Mouse (Mus musculus) fibroblast of lung, adult 2 months (primary cell): ENCODE results near the gene Irak3.
"Not testable (repeated sequence)": the region's sequence is repeated elsewhere in the genome, so short reads cannot be mapped to it uniquely, and the experiment has no call there.

Experiments used
- DNase-seq: peaks from one replicate; pipeline ENCODE4 v3.0.0-alpha.2; 2011; ENCODE audit warnings: low read depth

Irak3 gene

DNA sequence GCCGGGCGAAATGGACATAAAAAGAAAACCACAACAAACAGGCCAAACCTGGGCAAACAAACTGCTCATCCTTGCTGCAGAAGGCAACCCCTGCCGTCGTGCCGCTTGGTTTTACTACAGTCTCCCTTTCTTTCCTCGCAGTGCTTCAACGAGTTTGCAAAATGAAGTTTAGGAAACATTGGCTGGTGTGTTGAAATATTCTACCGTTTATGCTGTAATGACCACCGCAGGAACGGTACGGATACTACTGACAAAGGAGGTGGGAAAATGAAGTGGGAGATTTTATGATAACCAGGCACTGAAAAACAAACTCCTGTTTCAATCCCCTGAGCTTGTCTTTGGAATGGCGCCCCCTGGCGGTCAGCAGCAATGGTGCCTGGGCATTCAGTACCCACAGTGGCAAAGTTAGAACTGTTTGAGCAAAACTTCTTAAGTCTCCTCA is at the start of gene Irak3:
Gene Irak3 (minus strand): TSS at position 170 of the 442 bp plus-strand sequence.
- DNase-seq, result peak; percentile 59

DNA sequence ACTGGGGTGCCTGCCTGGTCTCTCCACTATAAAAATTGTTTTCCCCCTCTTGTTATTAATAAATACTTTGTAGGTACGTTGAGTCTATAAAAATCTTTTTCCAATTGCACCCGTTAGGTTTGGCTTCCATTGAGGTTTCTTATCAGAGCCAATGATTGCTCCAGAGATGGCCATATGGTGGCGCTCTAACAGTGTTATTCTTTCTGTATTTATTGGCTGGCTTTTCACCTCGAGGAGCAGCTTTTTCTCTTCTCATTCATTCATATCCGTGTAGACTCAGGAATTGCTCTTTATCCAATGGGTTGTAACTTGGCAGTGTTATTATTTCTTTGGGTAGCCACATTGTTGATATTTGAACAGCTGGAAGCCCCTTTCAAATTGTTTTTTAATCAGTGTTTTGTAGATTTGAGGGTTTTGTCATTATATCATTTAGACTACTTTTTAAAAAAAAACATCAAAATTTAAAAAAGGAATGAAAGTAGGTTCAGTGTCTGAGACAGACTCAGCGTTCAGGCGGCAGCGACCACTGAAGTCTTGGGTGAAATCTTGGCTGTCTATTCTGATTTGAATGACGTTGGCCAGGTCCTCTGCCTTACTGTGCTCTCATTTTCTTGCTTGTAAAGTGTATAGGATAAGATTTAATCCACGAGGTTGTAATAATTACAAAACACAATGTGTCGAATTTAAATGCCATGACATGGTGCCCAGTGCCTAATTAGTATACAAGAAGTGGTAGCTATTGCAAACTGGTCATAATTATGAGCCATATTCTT is 49.2 kb upstream of the Irak3 start:
- DNase-seq, result no peak

DNA sequence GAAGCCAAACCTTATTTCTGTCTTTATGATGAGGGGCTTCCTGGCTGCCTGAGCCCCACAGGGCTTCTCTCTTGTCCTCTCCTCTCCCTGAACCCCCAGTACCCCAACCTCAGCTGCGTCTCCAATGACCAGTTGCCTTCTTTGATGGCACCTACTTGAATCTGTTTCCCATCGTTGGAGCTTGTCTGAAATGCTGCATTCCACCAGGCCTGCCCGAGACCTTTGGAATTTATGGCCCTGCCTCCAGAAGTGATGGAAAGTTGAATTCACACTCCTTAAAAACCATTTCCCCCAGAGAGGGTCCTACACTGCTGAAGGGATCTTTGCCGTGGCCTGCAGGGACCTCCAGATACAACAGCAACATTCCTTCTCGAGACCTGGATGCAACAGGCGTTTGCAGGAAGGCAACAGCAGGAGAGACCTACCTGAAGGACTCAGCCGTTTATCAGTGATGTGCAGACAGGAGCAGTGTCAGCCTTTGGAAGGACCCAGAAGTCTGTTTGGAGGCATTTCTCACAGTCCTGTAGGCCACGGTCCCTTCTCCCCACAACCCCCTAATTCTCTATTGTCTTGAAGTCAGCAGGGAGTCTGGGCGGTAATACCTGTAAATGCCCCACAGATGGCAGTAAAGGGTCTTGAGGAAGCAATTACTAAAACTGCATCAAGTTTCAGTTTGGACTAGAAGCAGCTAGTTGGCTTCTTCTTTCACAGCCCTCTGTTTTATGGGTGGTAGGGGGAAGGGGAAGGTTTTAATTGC is 45.2 kb upstream of the Irak3 start:
- DNase-seq, result no peak

DNA sequence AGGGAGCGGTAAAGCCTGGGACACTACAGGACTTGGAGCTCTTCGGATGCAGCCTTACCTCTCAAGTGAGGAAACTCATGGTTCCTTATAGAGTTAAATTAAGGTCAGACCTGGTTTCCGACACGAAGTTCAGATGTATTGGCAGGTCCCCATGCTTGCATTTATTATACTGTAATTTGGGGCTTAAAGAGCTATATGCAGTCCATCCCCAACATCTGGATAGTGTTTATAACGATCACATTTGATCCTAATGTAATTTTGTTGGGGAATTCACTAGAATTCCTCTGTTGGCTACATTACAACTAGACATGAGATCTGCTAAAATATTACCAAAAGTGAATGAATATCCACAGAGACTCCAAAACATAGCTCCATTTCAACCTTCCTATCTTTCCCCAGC is 43.8 kb upstream of the Irak3 start:
- DNase-seq, result no peak

DNA sequence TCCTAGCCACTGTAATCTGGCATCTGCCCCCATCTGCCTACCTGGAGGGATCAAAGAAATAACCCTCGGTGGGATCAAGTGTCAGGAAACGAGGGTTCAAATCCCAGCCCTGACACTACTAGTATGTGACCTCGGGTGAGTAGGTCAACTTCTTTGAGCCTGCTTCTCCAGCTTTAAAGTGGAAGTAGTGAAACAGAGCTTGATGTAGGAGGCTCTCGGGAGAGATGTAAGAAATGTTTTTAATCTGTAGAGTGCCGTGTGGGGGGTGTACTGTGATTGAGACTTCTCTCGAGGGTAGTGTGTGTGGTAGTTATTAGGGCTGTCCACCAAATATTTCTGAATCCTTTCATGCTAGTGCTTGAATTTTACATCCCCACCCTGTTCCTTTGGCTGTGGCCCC is 40.5 kb upstream of the Irak3 start:
- no peak for DNase-seq

DNA sequence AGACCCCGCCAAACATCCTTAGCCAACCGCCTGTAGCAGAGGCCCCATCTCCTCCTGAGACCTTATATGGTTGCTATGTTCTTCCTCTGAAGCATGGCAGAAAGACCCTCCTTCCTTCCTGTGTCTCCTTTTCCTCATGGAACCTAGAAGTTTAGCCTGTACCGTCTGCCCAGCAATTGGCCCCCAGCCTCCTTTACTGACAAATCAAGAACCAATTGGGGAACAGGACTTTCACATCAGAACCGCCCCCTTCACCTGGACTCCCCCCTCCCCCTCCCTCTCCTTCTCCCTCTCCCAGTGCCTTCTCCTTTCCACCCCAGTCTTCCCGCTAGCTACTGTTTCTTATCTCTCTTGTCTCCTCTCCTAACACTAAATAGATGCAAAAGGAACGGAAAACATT is 37.5 kb upstream of the Irak3 start:
- no peak for DNase-seq

DNA sequence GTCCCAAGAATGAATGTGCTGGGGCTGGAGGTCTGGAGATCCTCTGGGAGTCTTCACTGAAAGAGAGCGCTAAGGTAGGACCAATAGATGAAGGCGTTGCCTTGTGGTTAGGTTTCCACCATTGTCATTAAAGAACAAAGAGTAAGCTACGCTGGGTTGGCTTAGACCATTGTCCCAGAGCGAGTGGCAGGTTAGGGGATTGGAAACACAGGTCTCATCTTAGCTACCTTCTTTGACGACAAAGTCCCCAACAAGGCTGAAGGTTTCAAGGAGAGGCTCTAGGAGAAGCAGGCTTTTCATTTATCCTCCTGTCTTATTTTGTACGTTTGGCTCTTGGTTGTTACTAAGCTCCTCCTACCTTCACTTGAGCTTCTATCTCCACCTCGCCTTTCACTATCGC is 36.3 kb upstream of the Irak3 start:
- DNase-seq, result no peak

DNA sequence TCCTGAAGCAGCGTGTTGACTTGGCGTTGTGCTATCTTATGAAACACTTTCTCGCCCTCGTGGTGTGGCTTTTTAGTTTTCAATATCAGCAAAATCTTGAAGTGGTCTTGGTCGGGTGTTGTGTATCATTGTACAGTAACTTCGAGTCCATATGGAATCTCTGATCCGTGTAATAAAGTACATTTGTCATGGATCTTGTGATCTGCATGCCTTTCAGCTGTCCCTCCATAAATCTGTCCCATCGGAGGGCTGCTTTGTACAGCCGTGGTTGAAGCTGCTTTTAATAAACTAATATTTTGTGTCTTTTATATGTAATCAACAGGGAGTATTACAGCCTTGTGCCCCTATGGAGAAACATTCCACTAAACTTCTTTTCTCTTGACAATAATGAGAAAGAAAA is 34.9 kb upstream of the Irak3 start:
- DNase-seq, result no peak

DNA sequence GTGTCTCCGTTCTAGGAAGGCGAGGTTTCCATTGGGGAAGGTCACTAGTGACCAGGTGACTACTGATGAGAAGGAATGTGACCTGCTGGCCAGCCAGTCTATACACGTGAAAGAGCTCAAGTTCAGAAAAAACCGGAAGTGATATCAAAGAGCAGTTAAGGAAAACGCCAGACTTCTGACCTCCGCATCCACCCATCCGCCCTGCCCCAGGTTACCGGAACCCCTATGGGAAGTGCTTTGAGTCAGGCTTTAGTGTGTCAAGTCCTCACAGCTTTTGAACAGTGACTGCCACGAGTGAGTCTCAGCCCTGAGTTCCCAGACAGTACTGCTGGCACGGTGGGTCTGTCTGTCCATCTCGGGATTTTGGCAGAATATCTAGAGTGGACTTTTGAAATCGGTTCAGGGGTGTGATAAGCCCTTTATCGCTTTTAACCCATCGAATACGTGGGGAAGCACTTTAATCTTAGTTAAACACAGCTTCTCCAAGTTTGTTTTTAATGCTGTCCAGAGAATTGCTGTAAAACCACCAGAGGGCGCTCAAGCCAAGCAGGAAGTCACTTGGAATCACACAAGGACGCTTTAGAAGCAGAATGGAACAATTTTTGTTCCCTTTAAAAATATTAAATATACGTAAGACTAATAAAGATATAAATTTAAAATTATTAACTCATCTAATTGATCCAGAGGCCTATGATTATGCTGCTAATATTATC is 31.9 kb upstream of the Irak3 start:
- DNase-seq, result no peak

DNA sequence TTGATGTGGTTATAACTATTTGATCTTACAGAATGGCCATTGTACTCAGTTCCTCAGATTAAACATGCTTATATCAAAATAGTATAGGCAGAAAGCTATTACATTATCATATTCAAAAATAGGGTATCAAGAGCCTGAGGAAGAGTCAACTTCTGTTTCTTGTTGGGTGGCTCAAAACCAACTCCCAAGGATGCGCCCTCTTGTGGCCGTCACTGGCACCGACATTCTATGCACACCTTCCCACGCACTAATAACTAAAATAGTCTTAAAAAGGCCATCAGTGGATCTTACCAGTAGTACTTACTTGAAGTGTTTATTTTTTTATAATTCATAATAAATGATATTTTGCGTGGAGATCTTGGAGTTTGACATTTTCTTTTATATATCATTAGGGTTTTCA is 29.8 kb upstream of the Irak3 start:
- DNase-seq, result no peak

DNA sequence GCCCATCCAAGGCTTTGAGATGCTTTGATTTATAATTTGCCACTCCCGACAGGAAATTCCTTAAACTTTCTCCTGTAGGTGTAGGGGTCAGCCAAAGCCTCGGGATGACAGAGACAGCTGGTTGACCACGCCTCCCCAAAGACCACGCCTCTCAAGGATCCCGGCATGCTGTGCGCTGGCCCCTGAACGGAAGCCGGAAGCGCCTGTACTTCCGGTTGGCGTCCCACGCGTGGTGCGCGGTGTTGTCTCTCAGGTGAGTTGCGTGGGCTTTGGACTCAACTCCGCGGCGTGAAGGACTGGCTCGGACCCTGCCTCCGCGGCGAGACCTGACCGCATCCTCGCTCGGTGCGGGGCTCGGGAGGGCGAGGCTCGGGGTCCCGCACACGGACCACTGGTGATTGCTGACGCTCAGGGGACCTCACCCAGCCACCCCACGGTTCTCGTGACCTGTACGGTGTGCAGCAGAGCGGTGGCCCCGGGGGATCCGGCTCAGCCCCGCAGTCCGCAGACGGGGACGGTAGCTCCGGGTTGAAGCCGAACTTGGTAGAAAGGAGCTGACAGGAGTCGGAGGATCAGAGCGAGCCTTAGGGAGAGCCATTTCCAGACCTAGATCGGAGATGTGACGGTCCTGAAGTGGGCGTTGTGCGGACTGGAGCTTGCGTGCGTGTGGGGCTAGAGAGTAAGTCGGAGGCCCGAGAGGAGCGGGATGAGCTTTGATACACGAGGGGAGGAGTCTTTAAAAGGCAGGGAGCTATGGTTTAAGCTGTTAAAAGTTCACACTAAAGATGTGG is 25.1 kb upstream of the Irak3 start, which contains the start of gene Llph:
Gene Llph (plus strand): TSS at position 200 of the 791 bp plus-strand sequence.
- peak; percentile 63 for DNase-seq

DNA sequence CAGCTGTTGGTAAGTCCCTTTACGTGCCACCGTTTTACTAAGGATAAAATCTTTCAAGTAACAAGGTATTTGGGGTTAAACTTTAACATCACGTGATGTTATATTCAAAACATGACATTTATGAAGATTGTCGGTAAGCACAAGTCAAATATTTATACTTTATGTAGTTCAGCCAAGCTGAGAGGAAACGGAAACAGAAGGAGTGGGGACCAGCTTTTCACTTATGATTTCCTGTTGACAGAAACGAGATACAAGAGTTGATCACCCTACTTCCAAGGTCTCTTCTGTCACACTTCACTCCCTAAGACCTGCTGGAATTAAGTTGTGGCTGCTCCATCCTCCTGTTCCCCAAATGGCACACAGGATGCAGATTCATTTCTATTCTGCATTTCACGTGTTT is 18.8 kb upstream of the Irak3 start:
- DNase-seq, result no peak

DNA sequence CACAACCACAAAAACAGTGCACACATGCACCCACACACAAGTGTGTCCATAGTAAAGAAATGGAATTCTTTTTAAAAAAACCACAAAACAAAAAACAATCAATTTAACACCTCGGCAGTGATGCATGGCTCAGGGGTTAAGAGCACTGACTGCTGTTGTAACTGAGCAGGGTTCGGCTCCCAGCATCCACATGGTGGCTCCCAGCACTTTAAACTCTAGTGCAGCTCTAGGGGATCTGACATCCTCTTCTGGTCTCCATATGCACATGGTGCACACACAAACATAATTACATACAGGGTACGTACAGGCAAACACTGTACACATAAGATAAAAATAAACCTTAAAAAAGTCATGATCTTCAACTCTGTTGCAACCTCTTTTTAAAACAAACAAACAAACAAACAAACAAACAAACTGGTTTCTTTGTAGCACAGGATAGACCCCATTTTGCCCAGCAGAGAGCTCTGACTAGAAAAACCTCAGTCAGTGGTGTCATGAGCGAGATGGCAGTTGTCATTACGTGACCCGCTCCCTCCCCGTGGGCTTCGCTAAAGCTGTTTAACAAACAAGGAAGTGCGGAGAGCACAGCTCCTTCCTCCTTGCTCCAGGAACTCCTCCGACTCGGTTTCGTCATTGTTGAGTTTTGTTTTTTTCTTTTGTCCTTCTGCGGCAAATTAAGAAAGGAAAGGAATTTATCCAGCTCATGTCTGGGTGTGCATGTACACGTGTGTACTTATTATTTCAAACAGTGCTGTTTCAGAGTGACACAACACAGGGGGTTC is 17.8 kb upstream of the Irak3 start:
- DNase-seq, result no peak

DNA sequence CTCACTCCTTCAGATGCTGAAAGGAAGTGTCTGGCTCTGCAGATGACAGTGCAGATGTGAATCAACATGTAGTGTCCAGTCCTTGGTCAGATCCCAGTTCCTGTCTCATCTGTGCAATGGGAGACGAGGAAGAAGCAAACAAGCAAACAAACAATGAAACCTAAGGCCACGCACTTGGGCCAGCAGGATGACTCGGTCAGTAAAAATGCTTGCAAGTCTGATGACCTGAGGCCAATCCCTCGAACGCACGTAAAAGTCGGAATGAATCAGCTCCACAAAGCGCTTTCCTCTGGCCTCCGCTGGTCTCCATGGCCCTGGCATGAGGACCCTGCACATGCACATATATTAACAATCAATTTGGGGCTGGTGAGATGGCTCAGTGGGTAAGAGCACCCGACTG is 17.1 kb upstream of the Irak3 start:
- DNase-seq, result no peak

DNA sequence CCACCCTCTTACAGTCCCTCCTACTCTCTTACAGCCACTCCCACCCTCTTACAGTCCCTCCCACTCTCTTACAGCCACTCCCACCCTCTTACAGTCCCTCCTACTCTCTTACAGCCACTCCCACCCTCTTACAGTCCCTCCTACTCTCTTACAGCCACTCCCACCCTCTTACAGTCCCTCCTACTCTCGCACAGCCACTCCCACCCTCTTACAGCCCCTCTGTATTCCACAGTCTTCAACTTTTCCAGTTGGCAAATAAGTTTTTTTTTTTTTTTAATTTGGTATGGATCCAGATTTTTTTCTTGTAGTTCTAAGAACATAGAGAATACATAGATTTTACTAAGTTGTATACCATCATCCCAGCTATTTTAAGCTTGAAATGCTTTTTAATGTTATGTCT is 15.2 kb upstream of the Irak3 start:
- not testable (repeated sequence) for DNase-seq

DNA sequence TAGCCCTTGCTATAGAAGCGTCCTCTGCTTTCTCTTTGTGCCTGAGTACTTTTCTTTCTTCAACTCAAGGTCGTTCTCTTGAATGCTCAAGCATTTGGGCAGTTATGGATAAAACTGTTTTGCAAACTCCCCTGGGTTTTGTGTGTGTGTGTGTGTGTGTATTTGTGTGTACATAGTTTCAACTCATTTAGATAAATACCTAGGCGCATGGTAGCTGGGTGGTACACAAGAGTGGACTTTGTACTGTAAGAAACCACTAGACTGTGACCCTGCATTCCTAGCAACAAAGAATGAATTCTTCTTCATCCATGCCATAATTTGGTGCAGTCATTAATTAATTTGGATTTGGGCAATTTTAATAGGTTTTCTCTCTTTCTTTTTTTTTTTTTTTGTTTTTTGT is 8.2 kb upstream of the Irak3 start:
- no peak for DNase-seq

DNA sequence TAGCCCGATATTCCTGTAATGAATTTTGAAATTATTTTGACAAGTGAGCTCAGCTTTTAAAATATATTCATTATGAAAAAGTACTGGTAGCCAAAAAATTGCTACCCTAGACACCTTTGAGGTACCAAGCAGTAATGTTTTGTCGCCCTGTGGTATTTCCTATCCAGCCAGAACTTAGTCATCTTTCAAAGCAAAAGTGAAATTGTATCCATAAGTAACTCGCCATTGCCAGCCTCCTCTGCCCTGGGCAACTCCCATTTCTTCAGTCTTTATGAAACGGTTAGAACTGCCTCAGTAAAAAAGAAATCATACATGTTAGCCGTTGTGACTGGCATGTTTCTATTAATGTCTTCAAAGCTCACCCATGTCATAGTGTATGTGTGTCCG is 7.6 kb upstream of the Irak3 start:
- DNase-seq, result no peak

DNA sequence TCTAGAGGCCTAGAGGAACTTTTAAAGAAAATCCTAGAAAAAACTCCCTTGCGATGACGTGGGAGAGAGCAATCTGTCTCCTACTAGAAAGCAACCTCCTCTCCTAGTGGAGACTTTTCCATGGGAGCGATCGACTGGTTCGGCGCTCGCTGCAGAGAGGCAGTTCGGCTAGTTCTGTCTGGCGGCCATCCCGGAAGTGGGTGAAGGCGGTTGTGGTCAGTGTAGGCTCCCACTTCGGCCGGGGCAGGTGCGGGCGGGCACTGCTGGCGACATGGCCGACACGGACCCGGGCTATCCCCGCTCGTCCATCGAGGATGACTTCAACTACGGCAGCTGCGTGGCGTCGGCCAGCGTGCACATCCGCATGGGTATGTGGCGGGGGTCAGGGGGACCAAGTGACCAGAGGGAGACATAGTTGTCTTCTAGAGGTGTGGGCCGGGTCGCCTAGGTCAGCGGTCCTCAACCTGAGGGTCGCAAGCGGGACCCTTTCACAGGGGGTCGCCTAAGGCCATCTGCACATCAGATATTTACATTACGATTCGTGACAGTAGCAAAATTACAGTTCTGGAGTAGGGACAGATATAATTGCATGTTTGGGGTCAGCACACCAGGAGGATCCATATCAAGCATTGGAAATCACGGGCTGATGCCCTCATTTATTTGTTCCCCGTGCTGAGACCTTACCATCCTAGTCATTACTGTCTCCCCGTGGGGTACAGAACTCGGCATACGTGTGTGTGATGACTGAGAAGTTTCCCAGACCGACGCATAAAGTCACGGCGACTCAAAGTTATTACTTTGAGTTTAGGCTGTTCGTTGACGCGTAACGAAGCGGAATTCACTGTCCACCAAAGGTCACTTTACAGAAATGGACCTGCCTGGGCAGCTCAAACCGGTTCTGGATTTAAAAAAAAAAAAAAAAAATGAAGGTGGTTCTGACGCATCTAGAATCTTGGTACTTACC is 6.9 kb upstream of the Irak3 start:
- DNase-seq, result peak; percentile 82

DNA sequence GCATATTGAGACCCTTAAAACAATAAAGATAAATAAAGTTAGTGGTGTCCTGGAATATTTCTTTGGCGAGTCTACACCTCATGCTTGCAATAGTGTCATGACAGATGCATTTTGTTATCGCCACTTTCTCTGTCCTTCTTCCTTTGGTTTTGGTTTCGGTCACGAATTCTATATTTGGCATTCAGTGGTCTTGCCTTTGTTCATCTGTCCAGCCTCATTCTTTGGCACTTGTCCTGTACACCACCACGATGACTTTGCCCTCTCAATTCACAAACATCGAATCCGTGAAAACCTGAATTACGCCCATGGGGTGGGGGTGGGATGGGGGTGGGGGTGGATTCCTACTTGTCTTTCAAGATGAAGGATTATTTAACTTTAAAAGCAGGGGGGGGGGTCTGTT is 6.1 kb upstream of the Irak3 start:
- DNase-seq, result no peak

DNA sequence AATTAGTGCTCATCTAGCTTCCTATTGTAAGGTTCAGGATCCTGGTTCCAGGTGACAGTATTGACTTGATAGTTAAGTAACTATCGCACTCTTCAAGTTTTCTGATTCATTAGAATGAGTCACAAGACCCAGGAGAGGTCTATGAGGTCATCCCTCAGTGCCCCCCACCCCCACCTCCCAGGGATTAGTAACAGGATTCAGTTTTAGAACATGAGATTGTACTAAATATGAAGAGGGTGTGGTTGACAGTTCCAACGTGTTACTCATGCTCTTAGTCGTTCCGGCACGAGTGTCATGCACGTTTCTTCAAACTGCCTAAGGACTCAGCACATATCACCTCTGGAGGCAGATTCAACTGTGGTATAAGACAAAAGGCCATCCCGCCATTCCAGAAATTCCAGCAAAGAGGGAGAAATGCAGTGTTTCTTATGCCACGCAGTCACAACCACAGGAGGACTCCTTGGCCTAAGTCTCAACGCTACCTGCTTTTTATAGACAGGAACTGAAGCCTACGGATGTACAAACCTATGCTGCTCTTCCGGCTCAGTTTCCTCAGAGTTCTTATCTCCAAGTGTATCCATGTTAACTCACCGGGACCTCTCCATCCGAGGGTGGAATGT is 2.8 kb upstream of the Irak3 start:
- no peak for DNase-seq
